Mouse (Mus musculus) right cerebral cortex, adult 18-20 months (tissue): Measurements from ENCODE around the gene Ino80.

ENCODE experiments used
- DNase-seq: peaks from one replicate; pipeline ENCODE4 v3.0.0; 2022; ENCODE audit warnings: mixed read lengths

Ino80 gene

GRCm38 (mm10) chr2:119350555-119351486 is 126.7 kb downstream of the Ino80 start, which contains the start of gene Chac1:
Gene Chac1, plus strand, starts transcription at chr2:119351229.
- DNase-seq = peak; percentile 97

DNA sequence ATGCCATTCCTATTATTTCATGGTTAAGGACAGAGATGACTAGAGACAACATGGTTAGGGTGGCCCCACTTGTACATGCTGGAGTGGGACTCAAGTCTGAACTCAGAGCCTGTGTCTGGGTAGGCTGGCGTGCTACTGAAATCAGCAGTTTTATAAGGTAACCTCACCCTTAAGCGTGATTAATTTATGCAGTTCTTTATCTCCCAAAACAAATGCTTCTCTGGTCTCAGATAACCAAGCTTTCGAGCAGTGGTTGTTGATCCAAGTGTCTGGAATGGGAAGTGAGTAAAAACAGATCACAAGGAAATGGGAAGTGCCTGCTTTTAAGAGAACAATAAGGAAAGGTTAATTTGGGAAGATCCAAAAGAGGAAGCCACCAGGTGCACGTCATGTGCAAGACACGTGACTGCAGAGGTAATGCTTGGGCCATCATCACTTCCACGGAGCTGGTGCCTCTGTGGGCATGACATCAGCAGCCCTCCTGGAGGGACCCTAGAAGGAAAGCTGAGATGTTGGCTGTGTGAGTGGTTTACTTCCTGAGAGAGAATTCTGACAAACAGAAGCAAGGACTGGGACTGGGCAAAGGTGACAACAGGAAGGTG is 132.8 kb downstream of the Ino80 start:
- no peak for DNase-seq

- DNase-seq = peak; percentile 71
These were observed 139.8 kb downstream of the Ino80 start for GRCm38 (mm10) chr2:119337425-119338265.

GRCm38 (mm10) chr2:119336470-119336869 is 141.0 kb downstream of the Ino80 start:
- DNase-seq = no peak

- DNase-seq = no peak
These were observed 141.5 kb downstream of the Ino80 start for GRCm38 (mm10) chr2:119336002-119336401.

DNA sequence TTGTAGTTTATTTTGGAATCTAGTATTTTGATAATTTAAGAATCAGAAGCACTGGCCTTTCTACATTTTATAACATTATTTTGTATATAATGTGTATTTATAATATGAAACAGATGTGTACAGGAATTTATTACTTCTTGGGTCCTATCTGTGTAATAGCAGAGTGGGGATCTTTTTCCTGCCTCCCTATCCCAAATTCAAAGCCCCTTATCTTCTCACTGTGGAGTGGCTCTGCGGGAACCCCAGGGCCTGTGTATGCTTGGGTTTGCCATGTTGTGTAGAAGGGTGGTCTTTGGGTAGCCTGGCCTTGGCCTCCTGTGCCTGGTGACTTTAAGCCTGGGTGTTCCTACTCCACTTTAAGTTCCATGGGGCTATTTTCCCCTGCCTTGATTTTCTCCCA is 142.0 kb downstream of the Ino80 start:
- no peak for DNase-seq

DNA sequence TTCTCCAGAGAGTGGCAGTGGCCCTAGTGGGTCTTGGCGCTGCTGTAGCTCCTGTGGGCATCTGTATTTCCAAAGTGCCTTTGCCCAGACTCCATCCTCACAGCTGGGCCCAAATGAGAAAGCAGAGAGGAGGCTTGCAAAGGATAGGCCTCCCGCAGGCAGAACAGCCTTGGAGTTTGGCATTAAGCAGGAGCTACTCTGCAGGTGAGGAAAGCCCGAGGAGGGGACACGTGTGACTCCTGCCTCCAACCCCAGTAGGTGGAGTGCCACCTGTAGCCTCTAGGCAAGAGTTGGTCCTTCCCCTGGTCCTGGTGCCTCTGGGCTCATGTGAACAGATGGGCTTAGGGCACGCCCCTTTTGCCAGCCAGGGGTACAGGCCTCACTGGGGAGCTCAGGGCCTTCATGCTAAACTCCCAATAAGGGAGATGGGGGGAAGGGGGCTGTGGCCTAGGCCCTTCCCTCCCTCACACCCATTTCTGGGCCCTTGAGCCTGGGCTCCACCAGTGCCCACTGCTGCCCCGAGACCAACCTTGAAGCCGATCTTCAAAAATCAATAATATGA is 142.4 kb downstream of the Ino80 start:
- no peak for DNase-seq

- DNase-seq = no peak
These were observed 143.4 kb downstream of the Ino80 start for GRCm38 (mm10) chr2:119334135-119334534.

GRCm38 (mm10) chr2:119332177-119332661 is 145.3 kb downstream of the Ino80 start:
- DNase-seq = no peak

DNA sequence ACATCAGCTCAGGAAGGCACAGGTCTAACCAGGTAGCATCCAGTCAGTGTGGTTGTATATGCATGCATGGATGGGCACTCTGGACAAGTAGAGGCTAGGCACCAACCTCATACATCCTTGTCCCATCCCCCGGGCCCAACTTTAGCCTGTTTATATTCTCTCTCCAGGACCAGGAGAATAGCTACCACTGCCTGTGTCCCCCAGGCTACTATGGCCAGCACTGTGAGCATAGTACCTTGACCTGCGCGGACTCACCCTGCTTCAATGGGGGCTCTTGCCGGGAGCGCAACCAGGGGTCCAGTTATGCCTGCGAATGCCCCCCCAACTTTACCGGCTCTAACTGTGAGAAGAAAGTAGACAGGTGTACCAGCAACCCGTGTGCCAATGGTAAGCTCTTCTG is 146.7 kb downstream of the Ino80 start:
- no peak for DNase-seq

GRCm38 (mm10) chr2:119329123-119329817 is 148.2 kb downstream of the Ino80 start:
- no peak for DNase-seq

- DNase-seq = no peak
These were observed 148.9 kb downstream of the Ino80 start for GRCm38 (mm10) chr2:119328546-119328945.

DNA sequence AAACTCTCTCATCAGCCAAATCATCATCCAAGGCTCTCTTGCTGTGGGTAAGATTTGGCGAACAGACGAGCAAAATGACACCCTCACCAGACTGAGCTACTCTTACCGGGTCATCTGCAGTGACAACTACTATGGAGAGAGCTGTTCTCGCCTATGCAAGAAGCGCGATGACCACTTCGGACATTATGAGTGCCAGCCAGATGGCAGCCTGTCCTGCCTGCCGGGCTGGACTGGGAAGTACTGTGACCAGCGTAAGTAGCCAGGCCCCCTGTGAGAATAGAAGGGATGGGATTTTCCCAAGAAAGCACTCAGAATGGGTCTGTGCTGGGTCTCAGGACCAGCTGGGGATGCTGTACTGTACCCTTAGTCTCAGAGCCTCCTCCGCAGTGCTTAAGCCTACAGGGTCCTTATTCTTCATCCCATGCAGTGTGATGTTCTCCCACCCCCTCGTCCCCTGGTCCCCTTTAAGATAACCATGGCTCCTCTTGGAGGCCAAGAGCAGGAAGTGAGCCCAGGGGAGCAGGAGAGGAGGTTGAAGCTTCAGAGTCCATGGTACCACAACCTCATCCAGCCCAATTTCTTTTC is 149.5 kb downstream of the Ino80 start:
- DNase-seq = no peak

DNA sequence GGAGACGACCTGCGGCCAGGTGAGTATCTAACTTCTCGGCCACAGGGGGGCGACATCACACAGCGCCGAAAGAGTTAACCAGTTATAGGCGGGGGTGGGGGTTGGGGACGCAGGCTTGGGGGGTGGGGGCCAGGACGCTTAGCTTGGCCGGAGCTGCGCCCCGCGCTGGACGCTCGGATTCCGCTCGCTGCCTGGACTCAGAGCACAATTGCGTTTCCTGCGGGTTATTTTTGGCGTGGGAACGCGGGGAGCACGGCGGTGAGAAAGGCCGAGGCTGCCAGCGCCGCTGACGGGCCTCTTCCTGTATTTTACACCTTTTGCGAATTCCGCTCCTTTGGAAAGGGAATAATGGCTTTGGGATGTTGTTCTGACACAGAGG is 150.4 kb downstream of the Ino80 start:
- peak; percentile 13 for DNase-seq

DNA sequence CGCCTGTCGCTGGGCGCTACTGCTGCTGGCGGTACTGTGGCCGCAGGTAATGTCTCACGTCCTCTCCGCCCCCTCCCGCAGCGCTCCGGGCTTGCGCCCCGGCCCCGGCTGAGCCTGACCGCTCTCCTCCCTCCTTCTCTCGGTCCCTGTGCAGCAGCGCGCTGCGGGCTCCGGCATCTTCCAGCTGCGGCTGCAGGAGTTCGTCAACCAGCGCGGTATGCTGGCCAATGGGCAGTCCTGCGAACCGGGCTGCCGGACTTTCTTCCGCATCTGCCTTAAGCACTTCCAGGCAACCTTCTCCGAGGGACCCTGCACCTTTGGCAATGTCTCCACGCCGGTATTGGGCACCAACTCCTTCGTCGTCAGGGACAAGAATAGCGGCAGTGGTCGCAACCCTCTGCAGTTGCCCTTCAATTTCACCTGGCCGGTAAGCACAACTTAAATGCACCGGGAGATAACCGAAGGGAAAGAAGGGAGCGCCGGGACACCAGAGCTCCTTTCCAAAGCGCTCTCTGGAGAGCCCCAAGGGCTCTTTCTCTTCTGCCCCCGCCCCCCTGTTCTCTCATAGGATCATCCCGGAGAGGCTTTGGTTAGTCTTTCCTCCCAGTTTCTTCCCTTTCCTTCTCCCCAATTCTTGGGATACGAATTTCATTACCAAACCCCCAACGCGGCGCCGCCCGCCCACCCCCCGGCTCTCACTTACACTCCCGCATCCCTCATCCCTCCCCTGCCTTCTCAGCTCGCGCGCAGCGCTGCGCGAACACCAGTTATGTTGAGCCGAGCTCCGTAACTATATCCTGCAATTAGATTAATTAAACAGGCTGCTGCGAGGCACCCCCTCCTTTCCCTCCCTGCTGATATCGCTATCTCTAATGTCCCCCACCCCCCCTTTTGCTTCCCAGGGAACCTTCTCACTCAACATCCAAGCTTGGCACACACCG is 151.1 kb downstream of the Ino80 start:
- no peak for DNase-seq

- no peak for DNase-seq
These were observed 151.8 kb downstream of the Ino80 start, which contains the start of gene Dll4 for GRCm38 (mm10) chr2:119325568-119326143. Gene Dll4, plus strand, starts transcription at chr2:119325784.

DNA sequence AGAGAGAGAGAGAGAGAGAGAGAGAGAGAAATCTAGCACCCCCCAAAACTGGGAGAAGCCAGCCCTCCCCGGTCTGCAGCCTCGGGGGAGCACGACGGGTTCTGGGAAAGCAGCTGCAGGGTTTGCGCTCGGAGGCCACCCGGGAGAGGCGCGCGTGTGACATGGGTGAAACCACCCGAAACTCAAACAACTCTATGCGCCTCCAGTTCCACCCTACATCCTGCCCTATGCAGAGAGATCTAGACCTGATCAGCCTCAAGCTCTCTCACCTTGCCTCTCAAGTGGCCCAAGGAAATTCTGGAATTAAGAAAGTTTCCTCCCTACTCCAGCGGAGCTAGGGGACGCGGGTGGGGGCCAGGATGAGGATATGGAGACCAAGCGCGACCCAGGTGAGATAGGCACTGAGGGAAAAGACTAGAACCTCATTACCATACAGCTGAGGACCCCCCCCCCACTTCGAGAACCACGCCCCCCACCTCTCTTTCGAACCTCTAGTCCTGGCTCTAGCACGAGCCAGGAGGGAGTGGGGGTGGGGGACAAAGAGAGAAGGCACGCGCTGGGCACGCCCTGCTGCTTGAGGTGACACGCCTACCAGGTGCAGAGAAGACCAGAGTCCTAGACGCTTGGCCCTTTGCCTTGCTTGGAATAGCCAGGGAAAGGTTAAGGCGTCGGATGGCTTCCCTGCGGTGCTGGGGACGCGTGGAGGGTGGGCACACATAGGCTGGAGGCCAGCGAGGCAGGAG is 152.7 kb downstream of the Ino80 start:
- DNase-seq = no peak

DNA sequence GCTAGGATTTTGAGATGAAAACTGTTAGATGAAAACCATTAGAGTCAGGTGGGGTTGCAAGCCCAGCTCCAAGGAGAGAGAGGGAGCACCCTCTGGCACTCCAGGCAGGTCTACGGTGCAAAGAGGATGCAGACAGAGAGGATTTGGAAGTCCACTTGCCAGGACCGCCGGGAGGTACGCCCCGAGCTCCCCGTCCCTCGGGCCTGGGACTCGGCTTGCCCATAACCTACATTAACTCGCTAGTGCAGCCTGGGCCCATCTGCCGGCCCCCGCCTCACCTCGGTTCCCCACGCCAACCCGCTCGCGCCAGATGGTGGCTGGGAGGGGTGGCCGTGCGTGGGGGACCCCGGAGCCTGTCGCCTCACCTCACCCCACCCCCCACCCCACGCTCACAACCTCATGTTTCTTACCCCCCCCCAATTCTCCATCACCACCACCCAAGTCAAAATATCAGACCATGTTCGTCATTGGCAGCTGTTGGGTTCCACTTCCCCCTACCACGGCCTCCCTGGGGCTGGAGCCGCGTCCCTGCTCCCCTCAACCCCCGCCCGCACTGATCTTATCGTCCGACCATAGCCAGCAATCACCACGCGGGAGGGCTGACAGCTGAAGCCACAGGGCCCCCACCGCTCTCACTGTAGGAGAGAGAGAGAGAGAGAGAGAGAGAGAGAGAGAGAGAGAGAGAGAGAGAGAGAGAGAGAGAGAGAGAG is 153.5 kb downstream of the Ino80 start:
- DNase-seq = no peak
